Mouse (Mus musculus) embryonic facial prominence, embryonic 14.5 days (tissue): ENCODE measurements around the gene Arhgap10. TPM values are rescaled to one million over a fixed set of nuclear protein-coding genes. Genes with fewer than 3 reads are reported as not detected.
A peak's percentile ranks its signal among the peaks of the same experiment; 100 is the strongest.

Experiments
- ATAC-seq: fragments of 200-750 bp; cut with Nextera tagmentation; 2 replicates; pipeline ENCODE4 v1.8.0; 2017; ENCODE audit warnings: low read depth, moderate number of reproducible peaks, moderate TSS enrichment
- DNase-seq: peaks from one replicate; pipeline ENCODE4 v3.0.0-alpha.2; 2015; ENCODE audit warnings: low spot score
- H3K27ac ChIP-seq: fragments of 300-500 bp; sonication (generic); replicated peaks from 2 replicates; pipeline ENCODE4 v1.5.1; 2014; ENCODE audit warnings: low read depth, mild to moderate bottlenecking, low read length, moderate library complexity
- H3K27me3 ChIP-seq: fragments of 300-500 bp; sonication (generic); replicated peaks from 2 replicates; pipeline ENCODE4 v1.6.1; 2014; ENCODE audit warnings: low read length; ENCODE audit not compliant: control insufficient read depth, insufficient read depth
- H3K36me3 ChIP-seq: fragments of 300-500 bp; sonication (generic); 2 replicates; pipeline ENCODE4 v1.6.1; 2014; ENCODE audit warnings: low read length, mixed read lengths; ENCODE audit not compliant: control insufficient read depth, insufficient read depth
- H3K4me1 ChIP-seq: fragments of 300-500 bp; sonication (generic); 2 replicates; pipeline ENCODE4 v1.6.1; 2014; ENCODE audit warnings: antibody characterized with exemption, low read length; ENCODE audit not compliant: control insufficient read depth, insufficient read depth
- H3K4me2 ChIP-seq: fragments of 300-500 bp; sonication (generic); 2 replicates; pipeline ENCODE4 v1.6.1; 2014; ENCODE audit warnings: low read depth, mild to moderate bottlenecking, low read length, moderate library complexity, mixed read lengths
- H3K4me3 ChIP-seq: fragments of 300-500 bp; sonication (generic); 2 replicates; pipeline ENCODE4 v1.5.1; 2014; ENCODE audit warnings: low read depth, mild to moderate bottlenecking, low read length
- H3K9ac ChIP-seq: fragments of 300-500 bp; sonication (generic); 2 replicates; pipeline ENCODE4 v1.6.1; 2014; ENCODE audit warnings: low read depth, mild to moderate bottlenecking, low read length, moderate library complexity, mixed read lengths
- H3K9me3 ChIP-seq: fragments of 300-500 bp; sonication (generic); 2 replicates; pipeline ENCODE4 v1.6.1; 2016; ENCODE audit warnings: low read length; ENCODE audit not compliant: control insufficient read depth
- WGBS: fragments of 180-500 bp; shearing (Covaris S2); extraction: QIAGEN DNeasy Blood & Tissue Kit; methylation state at CpG from one replicate; pipeline ENCODE4 v1.1.7; 2014; 5-methylcytosine and 5-hydroxymethylcytosine counted together
- polyA plus RNA-seq: library from polyadenylated mRNA; unstranded; fragments of >200 nt; fragmentation: Nextera tagmentation; extraction: Ambion mirVana; gene quantifications from 2 replicates; pipeline ENCODE4 v1.2.1, GENCODE M21; 2014

Gene Arhgap10
- polyA plus RNA-seq, 1 experiment from 2014 or later: 25.9 TPM

GRCm38 (mm10) chr8:77310026-77310425, 207.7 kb downstream of the Arhgap10 start:
- no peaks in the 10 kb centered on the region for H3K9me3 ChIP-seq
- H3K4me2 ChIP-seq: no peak overlapping the region
- H3K27ac ChIP-seq: no peak overlapping the region
- no peak for ATAC-seq
- no peak overlapping the region for H3K4me3 ChIP-seq
- no peak for DNase-seq
- no peak overlapping the region for H3K9ac ChIP-seq
- H3K27me3 ChIP-seq: no peaks in the 10 kb centered on the region
- peaks cover 13% of the 10 kb centered on the region; the same call in 1 of the 2 replicates for H3K36me3 ChIP-seq
- no peaks in the 10 kb centered on the region for H3K4me1 ChIP-seq
- 66% methylated on average over 8 of the region's 8 CpGs for WGBS

- H3K4me3 ChIP-seq: no peak overlapping the region
- no peak overlapping the region for H3K4me2 ChIP-seq
- H3K36me3 ChIP-seq: 0 out of 2 replicates have a peak, but pooled peaks cover 12% of the 10 kb centered on the region
- H3K27ac ChIP-seq: no peak overlapping the region
- no peaks in the 10 kb centered on the region for H3K4me1 ChIP-seq
- 89% methylated on average over 11 of the region's 11 CpGs for WGBS
- no peaks in the 10 kb centered on the region for H3K27me3 ChIP-seq
- ATAC-seq (no peak), DNase-seq (no peak)
- H3K9ac ChIP-seq: no peak overlapping the region
- 0 out of 2 replicates have a peak, but pooled peaks cover 7% of the 10 kb centered on the region for H3K9me3 ChIP-seq
Measured at GRCm38 (mm10) chr8:77294599-77294998, 223.2 kb downstream of the Arhgap10 start.

- WGBS: 74% methylated on average over 11 of the region's 11 CpGs
- H3K27ac ChIP-seq: no peak overlapping the region
Measured at GRCm38 (mm10) chr8:77292649-77293048, 225.1 kb downstream of the Arhgap10 start.

GRCm38 (mm10) chr8:77292120-77292519, 225.6 kb downstream of the Arhgap10 start:
- ATAC-seq (no peak), DNase-seq (no peak)
- Histone ChIP-seq H3K4me1 (no peaks in the 10 kb centered on the region), H3K27me3 (no peaks in the 10 kb centered on the region), H3K9ac (no peak overlapping the region), H3K9me3 (0 out of 2 replicates have a peak, but pooled peaks cover 7% of the 10 kb centered on the region), H3K36me3 (0 out of 2 replicates have a peak, but pooled peaks cover 8% of the 10 kb centered on the region), H3K27ac (no peak overlapping the region), H3K4me3 (no peak overlapping the region), H3K4me2 (no peak overlapping the region)
- 67% methylated on average over 4 of the region's 4 CpGs for WGBS

More at GRCm38 (mm10) chr8:77292649-77293048, 225.1 kb downstream of the Arhgap10 start:
- 0 out of 2 replicates have a peak, but pooled peaks cover 7% of the 10 kb centered on the region for H3K9me3 ChIP-seq
- H3K4me1 ChIP-seq: no peaks in the 10 kb centered on the region
- H3K36me3 ChIP-seq: 0 out of 2 replicates have a peak, but pooled peaks cover 9% of the 10 kb centered on the region
- DNase-seq: no peak
- ATAC-seq: no peak
- H3K9ac ChIP-seq: no peak overlapping the region
- no peak overlapping the region for H3K4me3 ChIP-seq
- no peak overlapping the region for H3K4me2 ChIP-seq
- no peaks in the 10 kb centered on the region for H3K27me3 ChIP-seq

GRCm38 (mm10) chr8:77288492-77288891, 229.3 kb downstream of the Arhgap10 start:
- ATAC-seq (no peak), DNase-seq (no peak)
- 91% methylated on average over 12 of the region's 12 CpGs for WGBS
- Histone ChIP-seq H3K4me2 (no peak overlapping the region), H3K9me3 (no peaks in the 10 kb centered on the region), H3K36me3 (no peaks in the 10 kb centered on the region), H3K9ac (no peak overlapping the region), H3K4me1 (no peaks in the 10 kb centered on the region), H3K27ac (no peak overlapping the region), H3K27me3 (no peaks in the 10 kb centered on the region), H3K4me3 (no peak overlapping the region)

GRCm38 (mm10) chr8:77288065-77288464, 229.7 kb downstream of the Arhgap10 start:
- H3K4me1 ChIP-seq: no peaks in the 10 kb centered on the region
- ATAC-seq (no peak), DNase-seq (peak; percentile 53)
- no peak overlapping the region for H3K9ac ChIP-seq
- no peak overlapping the region for H3K4me3 ChIP-seq
- H3K9me3 ChIP-seq: no peaks in the 10 kb centered on the region
- 49% methylated on average over 3 of the region's 3 CpGs for WGBS
- no peak overlapping the region for H3K4me2 ChIP-seq
- H3K27ac ChIP-seq: no peak overlapping the region
- no peaks in the 10 kb centered on the region for H3K36me3 ChIP-seq
- H3K27me3 ChIP-seq: no peaks in the 10 kb centered on the region

- no peak for ATAC-seq
- Histone ChIP-seq H3K4me3 (no peak overlapping the region), H3K36me3 (no peaks in the 10 kb centered on the region), H3K9ac (no peak overlapping the region), H3K27ac (no peak overlapping the region), H3K9me3 (no peaks in the 10 kb centered on the region), H3K27me3 (no peaks in the 10 kb centered on the region), H3K4me1 (no peaks in the 10 kb centered on the region; the same call in 1 of the 2 replicates), H3K4me2 (no peak overlapping the region)
- 77% methylated on average over 3 of the region's 3 CpGs for WGBS
- no peak for DNase-seq
Measured at GRCm38 (mm10) chr8:77284473-77284872, 233.3 kb downstream of the Arhgap10 start.

- H3K4me2 ChIP-seq: no peak overlapping the region
- DNase-seq (no peak), ATAC-seq (no peak)
- no peaks in the 10 kb centered on the region; the same call in 1 of the 2 replicates for H3K4me1 ChIP-seq
- no peaks in the 10 kb centered on the region for H3K36me3 ChIP-seq
- WGBS: 81% methylated on average over 7 of the region's 7 CpGs
- H3K9me3 ChIP-seq: no peaks in the 10 kb centered on the region
- H3K27ac ChIP-seq: no peak overlapping the region
- H3K4me3 ChIP-seq: no peak overlapping the region
- H3K9ac ChIP-seq: no peak overlapping the region
- H3K27me3 ChIP-seq: no peaks in the 10 kb centered on the region
Measured at GRCm38 (mm10) chr8:77282605-77283236, 235.0 kb downstream of the Arhgap10 start.

- Histone ChIP-seq H3K9me3 (no peaks in the 10 kb centered on the region), H3K4me1 (no peaks in the 10 kb centered on the region; the same call in 1 of the 2 replicates), H3K27ac (0 out of 2 replicates have a peak overlapping the region, but pooled peaks have one; percentile 8), H3K4me2 (no peak overlapping the region), H3K9ac (no peak overlapping the region), H3K4me3 (no peak overlapping the region), H3K27me3 (no peaks in the 10 kb centered on the region), H3K36me3 (0 out of 2 replicates have a peak, but pooled peaks cover 6% of the 10 kb centered on the region)
- WGBS: 29% methylated on average over 3 of the region's 3 CpGs
- ATAC-seq: peak; percentile 62
- peak; percentile 66 for DNase-seq
Measured at GRCm38 (mm10) chr8:77279977-77280376, 237.8 kb downstream of the Arhgap10 start.
